Mouse (Mus musculus) kidney, embryonic 16.5 days (tissue): ENCODE results near the gene 9230104L09Rik. TPM values are rescaled to one million over a fixed set of nuclear protein-coding genes. Genes with fewer than 3 reads are reported as not detected.

Experiments used
- ATAC-seq: fragments of 200-750 bp; cut with Nextera tagmentation; 2 replicates; pipeline ENCODE4 v1.8.0; 2017; ENCODE audit warnings: moderate TSS enrichment; ENCODE audit not compliant: low FRiP score, low TSS enrichment
- H3K27ac ChIP-seq: fragments of 300-500 bp; sonication (generic); 2 replicates; pipeline ENCODE4 v1.5.1; 2014; ENCODE audit warnings: low read length
- H3K27me3 ChIP-seq: fragments of 300-500 bp; sonication (generic); 2 replicates; pipeline ENCODE4 v1.6.1; 2014; ENCODE audit warnings: low read length, control low read depth, mixed read lengths; ENCODE audit not compliant: insufficient read depth
- H3K36me3 ChIP-seq: fragments of 300-500 bp; sonication (generic); 2 replicates; pipeline ENCODE4 v1.6.1; 2014; ENCODE audit warnings: low read length, control low read depth, mixed read lengths; ENCODE audit not compliant: insufficient read depth
- H3K4me1 ChIP-seq: fragments of 300-500 bp; sonication (generic); 2 replicates; pipeline ENCODE4 v1.6.1; 2014; ENCODE audit warnings: low read length, control low read depth, mixed read lengths; ENCODE audit not compliant: insufficient read depth
- H3K4me2 ChIP-seq: fragments of 300-500 bp; sonication (generic); replicated peaks from 2 replicates; pipeline ENCODE4 v1.6.1; 2014; ENCODE audit warnings: low read depth, low read length
- H3K4me3 ChIP-seq: fragments of 300-500 bp; sonication (generic); 2 replicates; pipeline ENCODE4 v1.5.1; 2014; ENCODE audit warnings: mild to moderate bottlenecking, low read length
- H3K9ac ChIP-seq: fragments of 300-500 bp; sonication (generic); replicated peaks from 2 replicates; pipeline ENCODE4 v1.6.1; 2014; ENCODE audit warnings: low read length
- H3K9me3 ChIP-seq: fragments of 300-500 bp; sonication (generic); 2 replicates; pipeline ENCODE4 v1.6.1; 2016; ENCODE audit warnings: low read length, control low read depth
- WGBS: fragments of 180-500 bp; shearing (Covaris S2); extraction: QIAGEN DNeasy Blood & Tissue Kit; methylation state at CpG from one replicate; pipeline ENCODE4 v1.1.7; 2014; 5-methylcytosine and 5-hydroxymethylcytosine counted together
- polyA plus RNA-seq: library from polyadenylated mRNA; unstranded; fragments of >200 nt; fragmentation: Nextera tagmentation; extraction: Ambion mirVana; gene quantifications from 2 replicates; pipeline ENCODE4 v1.2.1, GENCODE M21; 2015

9230104L09Rik gene
- polyA plus RNA-seq, 1 experiment from 2014 or later = not detected

- Histone ChIP-seq H3K4me2 (no peak overlapping the region), H3K27ac (no peak overlapping the region), H3K9me3 (no peaks in the 10 kb centered on the region), H3K4me3 (no peak overlapping the region), H3K27me3 (no peaks in the 10 kb centered on the region), H3K4me1 (no peaks in the 10 kb centered on the region), H3K36me3 (no peaks in the 10 kb centered on the region), H3K9ac (no peak overlapping the region)
- ATAC-seq = no peak
- 82% methylated on average over 4 of the region's 4 CpGs for WGBS
Observed at GRCm38 (mm10) chr2:148860993-148861392, 3.8 kb downstream of the 9230104L09Rik start.

GRCm38 (mm10) chr2:148857506-148857905 is 7.3 kb downstream of the 9230104L09Rik start:
- no peak overlapping the region for H3K27ac ChIP-seq
- H3K4me1 ChIP-seq = no peaks in the 10 kb centered on the region
- ATAC-seq = no peak
- whole genome bisulfite sequencing = 87% methylated on average over 4 of the region's 4 CpGs
- no peaks in the 10 kb centered on the region for H3K27me3 ChIP-seq
- H3K4me2 ChIP-seq = no peak overlapping the region
- H3K36me3 ChIP-seq = no peaks in the 10 kb centered on the region
- H3K9me3 ChIP-seq = no peaks in the 10 kb centered on the region
- H3K9ac ChIP-seq = no peak overlapping the region
- no peak overlapping the region for H3K4me3 ChIP-seq

- peak overlapping the region; percentile 24; the same call in 1 of the 2 replicates for H3K27ac ChIP-seq
- H3K27me3 ChIP-seq = no peaks in the 10 kb centered on the region
- no peaks in the 10 kb centered on the region for H3K36me3 ChIP-seq
- ATAC-seq = no peak
- H3K9me3 ChIP-seq = no peaks in the 10 kb centered on the region
- no peaks in the 10 kb centered on the region for H3K4me1 ChIP-seq
- H3K9ac ChIP-seq = no peak overlapping the region
- no peak overlapping the region for H3K4me3 ChIP-seq
- 65% methylated on average over 8 of the region's 8 CpGs for WGBS
- no peak overlapping the region for H3K4me2 ChIP-seq
Observed at GRCm38 (mm10) chr2:148856630-148857400, 8.0 kb downstream of the 9230104L09Rik start.

- no peak overlapping the region for H3K4me3 ChIP-seq
- 46% methylated on average over 8 of the region's 8 CpGs for WGBS
Observed at GRCm38 (mm10) chr2:148851116-148851906, 13.5 kb downstream of the 9230104L09Rik start.

GRCm38 (mm10) chr2:148839224-148839623 is 25.6 kb downstream of the 9230104L09Rik start:
- Histone ChIP-seq H3K27me3 (no peaks in the 10 kb centered on the region), H3K27ac (no peak overlapping the region), H3K4me1 (no peaks in the 10 kb centered on the region), H3K36me3 (no peaks in the 10 kb centered on the region), H3K9ac (no peak overlapping the region), H3K9me3 (no peaks in the 10 kb centered on the region), H3K4me3 (no peak overlapping the region), H3K4me2 (no peak overlapping the region)
- WGBS = 82% methylated on average over 2 of the region's 2 CpGs
- no peak for ATAC-seq

More at GRCm38 (mm10) chr2:148851116-148851906, 13.5 kb downstream of the 9230104L09Rik start:
- Histone ChIP-seq H3K27ac (no peak overlapping the region), H3K36me3 (no peaks in the 10 kb centered on the region), H3K9ac (no peak overlapping the region), H3K4me2 (peak overlapping the region; percentile 27; the same call in 1 of the 2 replicates), H3K9me3 (no peaks in the 10 kb centered on the region), H3K27me3 (no peaks in the 10 kb centered on the region), H3K4me1 (no peaks in the 10 kb centered on the region)
- ATAC-seq = peak; percentile 81; the same call in 1 of the 2 replicates

GRCm38 (mm10) chr2:148838075-148838777 is 26.6 kb downstream of the 9230104L09Rik start:
- Histone ChIP-seq H3K4me1 (no peaks in the 10 kb centered on the region), H3K4me2 (no peak overlapping the region), H3K27ac (no peak overlapping the region), H3K9ac (no peak overlapping the region), H3K36me3 (no peaks in the 10 kb centered on the region), H3K9me3 (no peaks in the 10 kb centered on the region), H3K27me3 (no peaks in the 10 kb centered on the region), H3K4me3 (no peak overlapping the region)
- no peak for ATAC-seq
- WGBS = 86% methylated on average over 5 of the region's 5 CpGs

GRCm38 (mm10) chr2:148834912-148835311 is 29.9 kb downstream of the 9230104L09Rik start, which contains the start of gene Cst9:
Gene Cst9, plus strand, starts transcription at chr2:148835147.
- no peak within 1 kb of the TSS for H3K27ac ChIP-seq
- H3K9me3 ChIP-seq = no peaks in the 10 kb centered on the region
- no peaks in the 10 kb centered on the region for H3K4me1 ChIP-seq
- H3K4me2 ChIP-seq = no peak within 1 kb of the TSS
- no peak within 1 kb of the TSS for H3K9ac ChIP-seq
- H3K27me3 ChIP-seq = no peaks in the 10 kb centered on the region
- no peaks in the 10 kb centered on the region for H3K36me3 ChIP-seq
- no peak for ATAC-seq
- no peak within 1 kb of the TSS for H3K4me3 ChIP-seq
- WGBS = 61% methylated on average over 4 of the region's 4 CpGs

- H3K9me3 ChIP-seq = no peaks in the 10 kb centered on the region
- no peak overlapping the region for H3K4me3 ChIP-seq
- no peak overlapping the region for H3K9ac ChIP-seq
- H3K4me1 ChIP-seq = no peaks in the 10 kb centered on the region
- H3K27me3 ChIP-seq = no peaks in the 10 kb centered on the region
- no peak overlapping the region for H3K27ac ChIP-seq
- 47% methylated on average over 1 of the region's 1 CpGs for WGBS
- H3K36me3 ChIP-seq = no peaks in the 10 kb centered on the region
- no peak overlapping the region for H3K4me2 ChIP-seq
- ATAC-seq = no peak
Observed at GRCm38 (mm10) chr2:148825986-148826385, 38.9 kb downstream of the 9230104L09Rik start.

GRCm38 (mm10) chr2:148819909-148820308 is 44.9 kb downstream of the 9230104L09Rik start, which contains the start of gene Cst13:
Gene Cst13, plus strand, starts transcription at chr2:148820081.
- Histone ChIP-seq H3K9ac (no peak within 1 kb of the TSS), H3K4me3 (no peak within 1 kb of the TSS), H3K9me3 (no peaks in the 10 kb centered on the region), H3K27me3 (no peaks in the 10 kb centered on the region), H3K4me1 (no peaks in the 10 kb centered on the region), H3K36me3 (no peaks in the 10 kb centered on the region), H3K27ac (no peak within 1 kb of the TSS), H3K4me2 (no peak within 1 kb of the TSS)
- ATAC-seq = no peak
